Mouse (Mus musculus): ENCODE measurements around the gene Gm904. TPM values are rescaled to one million over a fixed set of nuclear protein-coding genes. Genes with fewer than 3 reads are reported as not detected.
"Not testable (repeated sequence)": the region's sequence is repeated elsewhere in the genome, so short reads cannot be mapped to it uniquely, and the experiment has no call there.

The Gm904 gene
- not detected in 2 replicates for total RNA-seq (2021)
- long read RNA-seq = 0 reads

DNA sequence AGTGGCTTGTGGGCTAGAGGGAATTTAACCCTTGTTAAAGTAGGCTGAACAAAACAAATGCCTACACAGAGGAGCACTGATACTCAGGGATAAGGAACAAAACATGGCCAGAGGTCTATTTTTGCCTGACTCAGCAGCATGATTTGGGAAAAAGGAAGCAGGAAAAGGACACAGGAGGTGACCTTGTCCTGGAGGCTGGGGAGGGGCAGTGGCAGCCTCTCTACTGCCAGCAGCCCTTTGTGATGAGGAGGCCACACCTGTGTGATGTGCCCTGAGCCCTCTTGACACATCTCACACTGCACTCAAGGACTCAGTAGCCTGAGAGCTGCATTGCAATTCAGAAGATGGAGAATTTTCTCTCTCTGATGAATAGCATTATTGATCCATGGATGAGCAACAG is at the start of gene Gm904:
Gm904 (plus strand) TSS at position 301 of the 400 bp plus-strand sequence.
- not testable (repeated sequence) for DNase-seq

DNA sequence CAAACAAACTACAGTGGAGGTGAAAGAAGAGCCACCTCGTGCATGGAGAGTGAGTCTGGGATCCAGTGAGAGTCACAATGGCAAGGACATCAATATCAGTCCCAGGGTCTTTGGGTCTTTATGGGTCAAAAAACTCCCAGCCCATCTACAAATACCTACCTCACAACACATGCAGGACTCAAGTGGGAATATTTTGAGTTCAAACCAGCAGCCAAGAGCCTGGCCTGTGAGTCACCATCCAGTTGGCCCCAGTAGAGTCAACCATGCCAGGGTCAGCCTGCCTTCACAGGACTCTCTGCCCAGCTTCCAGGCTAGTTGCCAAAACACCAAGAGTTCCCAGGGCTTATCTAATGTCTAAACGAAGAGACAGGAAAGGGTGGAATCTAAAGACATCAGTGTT is 5.7 kb downstream of the Gm904 start:
- not testable (repeated sequence) for DNase-seq

Small RNAs within 50 kb of the gene (microRNA-seq; reads per million reads assigned to microRNA genes)
- gene Gm23952 = 0 reads per million in 2 experiments
- gene Mir683-2 = 0 reads per million in 2 experiments

Other genes with a start within 250 kb of the Gm904 start
- gene Fbxw17, start 225.4 kb upstream of the Gm904 start, total RNA-seq (2021) = 17.7 and 21.5 TPM in 2 replicates
- gene Gm47429, start 199.3 kb upstream of the Gm904 start, total RNA-seq (2021) = not detected in 2 replicates
- gene Nutm2, start 175.9 kb upstream of the Gm904 start, total RNA-seq (2021) = not detected in 2 replicates
- gene Gm8765, start 55.1 kb downstream of the Gm904 start, total RNA-seq (2021) = not detected in 2 replicates